ENCODE assay signal across 8 mouse cellular contexts in genomic region chr11:26209811-26210581, GRCm38 (mm10). TPM values are rescaled to one million over a fixed set of nuclear protein-coding genes. Genes with fewer than 3 reads are reported as not detected.
DNase-seq lines count a peak whose midpoint lies in the region; ATAC-seq and TF ChIP-seq lines count a peak whose summit lies in the region.

No protein-coding gene starts in this region.

- intact Hi-C loops in heart, postnatal 36 days (cut with DNase I) = loop anchor here (10.0 kb wide), 1 partner anchor 285 kb away; no protein-coding TSS in a partner anchor

- H3K4me2 ChIP-seq in forebrain, postnatal 0 days (ENCODE audit: low read depth) = peak overlapping the region; percentile 87
- H3K4me2 ChIP-seq in lung, embryonic 15.5 days = peak overlapping the region; percentile 84

- peak; percentile 53 for DNase-seq in ES-CJ7 (ENCODE audit: low read depth, low spot score)
- peak; percentile 17 for DNase-seq in cerebellum, adult 11-12 months
- peak; percentile 80 for DNase-seq in forebrain, postnatal 0 days
- peak; percentile 42 to 62 for DNase-seq in heart, postnatal 36 days
- DNase-seq in layer of hippocampus, adult 9-11 months = peak; percentile 22
- DNase-seq in ovary, postnatal 10 days (ENCODE audit: low spot score) = peak; percentile 66
- DNase-seq in thymus, postnatal 14 days = peak; percentile 72

- peak overlapping the region; percentile 68 for H3K4me3 ChIP-seq in forebrain, postnatal 0 days (ENCODE audit: low read depth, low read length)
- peak overlapping the region; percentile 65 for H3K4me3 ChIP-seq in lung, embryonic 15.5 days

- WGBS in forebrain, postnatal 0 days = 5% methylated on average over 46 of the region's 73 CpGs
- 2% methylated on average over 36 of the region's 73 CpGs for WGBS in lung, embryonic 15.5 days

- H3K4me1 ChIP-seq in forebrain, postnatal 0 days (ENCODE audit: insufficient read depth) = 0 out of 2 replicates have a peak, but pooled peaks cover 4% of the 10 kb centered on the region
- H3K4me1 ChIP-seq in lung, embryonic 15.5 days = no peaks in the 10 kb centered on the region

- TF ChIP-seq CTCF in forebrain, postnatal 0 days (IDR thresholded peaks at IDR 0.05; ENCODE audit: low read depth) = peak; percentile 21; the same call in 1 of the 2 replicates

- H3K36me3 ChIP-seq in forebrain, postnatal 0 days (ENCODE audit: insufficient read depth) = no peaks in the 10 kb centered on the region
- no peaks in the 10 kb centered on the region for H3K36me3 ChIP-seq in lung, embryonic 15.5 days

- peak overlapping the region; percentile 97 for H3K9ac ChIP-seq in forebrain, postnatal 0 days
- peak overlapping the region; percentile 88 for H3K9ac ChIP-seq in lung, embryonic 15.5 days

- no peaks in the 10 kb centered on the region for H3K9me3 ChIP-seq in forebrain, postnatal 0 days (ENCODE audit: low read length)
- no peaks in the 10 kb centered on the region for H3K9me3 ChIP-seq in lung, embryonic 15.5 days

- H3K27ac ChIP-seq in forebrain, postnatal 0 days (ENCODE audit: low read depth, low read length) = peak overlapping the region; percentile 99
- peak overlapping the region; percentile 92 for H3K27ac ChIP-seq in lung, embryonic 15.5 days

- H3K27me3 ChIP-seq in forebrain, postnatal 0 days (ENCODE audit: insufficient read depth, low read length) = no peaks in the 10 kb centered on the region
- no peaks in the 10 kb centered on the region for H3K27me3 ChIP-seq in lung, embryonic 15.5 days

- peak; percentile 94 for ATAC-seq in forebrain, postnatal 0 days
- peak; percentile 94 for ATAC-seq in lung, embryonic 15.5 days (ENCODE audit: borderline replicate concordance, extremely low read depth, low FRiP score, low TSS enrichment)

RNA-seq across cellular contexts. Expression of gene 5730522E02Rik, which starts 0.6 kb away (rescaled TPM):
- 10.4 and 17.5 TPM in 2 replicates for total RNA-seq in forebrain, postnatal 0 days (2014; rRNA removed)
- polyA plus RNA-seq in forebrain, postnatal 0 days (2015; fragmentation: Nextera tagmentation; extraction: Ambion mirVana) = 14.5 and 16.7 TPM in 2 replicates
- total RNA-seq in heart, postnatal 36 days (2021) = not detected
- 2.1 and 2.3 TPM in 2 replicates for polyA plus RNA-seq in lung, embryonic 15.5 days (2015; fragmentation: Nextera tagmentation; extraction: Ambion mirVana)

Comparison
In these comparisons a context has a peak if more than half of its experiments do, and no peak if none do; other contexts are left out.
1. Peak in every context shown above with its lines: DNase-seq, ATAC-seq, H3K4me3 ChIP-seq and H3K27ac ChIP-seq.
2. DNase-seq: peak in every context shown above with its lines; median percentile 80 in forebrain, postnatal 0 days; 72 in thymus, postnatal 14 days; 66 in ovary, postnatal 10 days; 53 in ES-CJ7; 52 in heart, postnatal 36 days; 22 in layer of hippocampus, adult 9-11 months; 17 in cerebellum, adult 11-12 months.
3. RNA of gene 5730522E02Rik, which starts 0.6 kb away (total RNA-seq): 10.4 to 17.5 TPM in forebrain, postnatal 0 days; not detected in heart, postnatal 36 days; every median in the first group is over 10 times any median in the second.